Mouse (Mus musculus): ENCODE results near the gene Csnk2a1.
A peak's percentile ranks its signal among the peaks of the same experiment; 100 is the strongest.
"Not testable (repeated sequence)": the region's sequence is repeated elsewhere in the genome, so short reads cannot be mapped to it uniquely, and the experiment has no call there.

Csnk2a1 gene

GRCm38 (mm10) chr2:152240580-152240979 is 13.9 kb downstream of the Csnk2a1 start:
- no peak for DNase-seq

- DNase-seq = no peak
These were observed 20.6 kb downstream of the Csnk2a1 start for GRCm38 (mm10) chr2:152247213-152247612.

GRCm38 (mm10) chr2:152250511-152250910 is 23.9 kb downstream of the Csnk2a1 start:
- no peak for DNase-seq

GRCm38 (mm10) chr2:152259739-152260138 is 33.1 kb downstream of the Csnk2a1 start:
- DNase-seq = no peak

GRCm38 (mm10) chr2:152273639-152274038 is 47.0 kb downstream of the Csnk2a1 start:
- DNase-seq = no peak

GRCm38 (mm10) chr2:152281407-152281806 is 54.8 kb downstream of the Csnk2a1 start:
- DNase-seq = peak; percentile 31

GRCm38 (mm10) chr2:152287560-152287959 is 60.9 kb downstream of the Csnk2a1 start:
- no peak for DNase-seq

- no peak for DNase-seq
These were observed 61.4 kb downstream of the Csnk2a1 start for GRCm38 (mm10) chr2:152288046-152288445.

GRCm38 (mm10) chr2:152289623-152290022 is 63.0 kb downstream of the Csnk2a1 start:
- not testable (repeated sequence) for DNase-seq

- no peak for DNase-seq
These were observed 65.8 kb downstream of the Csnk2a1 start for GRCm38 (mm10) chr2:152292475-152292874.

- no peak for DNase-seq
These were observed 66.6 kb downstream of the Csnk2a1 start for GRCm38 (mm10) chr2:152293179-152293726.

GRCm38 (mm10) chr2:152293727-152294475 is 67.3 kb downstream of the Csnk2a1 start, which contains the start of gene Tbc1d20:
Gene Tbc1d20 (plus strand): TSS chr2:152293828.
- peak; percentile 90 for DNase-seq

GRCm38 (mm10) chr2:152294541-152294940 is 67.9 kb downstream of the Csnk2a1 start:
- no peak for DNase-seq

- DNase-seq = no peak
These were observed 76.2 kb downstream of the Csnk2a1 start for GRCm38 (mm10) chr2:152302862-152303261.

- DNase-seq = no peak
These were observed 77.1 kb downstream of the Csnk2a1 start for GRCm38 (mm10) chr2:152303781-152304180.

GRCm38 (mm10) chr2:152305480-152305879 is 78.8 kb downstream of the Csnk2a1 start:
- DNase-seq = no peak

- DNase-seq = no peak
These were observed 80.5 kb downstream of the Csnk2a1 start for GRCm38 (mm10) chr2:152307186-152307585.

GRCm38 (mm10) chr2:152312996-152313395 is 86.4 kb downstream of the Csnk2a1 start:
- no peak for DNase-seq

- DNase-seq = no peak
These were observed 87.3 kb downstream of the Csnk2a1 start for GRCm38 (mm10) chr2:152313926-152314325.

GRCm38 (mm10) chr2:152317054-152317453 is 90.4 kb downstream of the Csnk2a1 start:
- no peak for DNase-seq

GRCm38 (mm10) chr2:152321558-152321957 is 94.9 kb downstream of the Csnk2a1 start:
- DNase-seq = no peak

- no peak for DNase-seq
These were observed 95.6 kb downstream of the Csnk2a1 start for GRCm38 (mm10) chr2:152322198-152322597.

- no peak for DNase-seq
These were observed 97.3 kb downstream of the Csnk2a1 start for GRCm38 (mm10) chr2:152323971-152324370.

GRCm38 (mm10) chr2:152324842-152325241 is 98.2 kb downstream of the Csnk2a1 start:
- DNase-seq = no peak

- no peak for DNase-seq
These were observed 99.5 kb downstream of the Csnk2a1 start for GRCm38 (mm10) chr2:152326157-152326556.
